Mouse (Mus musculus) skeletal muscle tissue, adult 2 months (tissue): ENCODE measurements at regions not wholly inside any gene's neighbourhood (a gene's known extent, or its start where the extent isn't known, plus 50 kb on each side); places are given as distances from the start of the nearest gene placed in this dataset.
"Not testable (repeated sequence)": the region's sequence is repeated elsewhere in the genome, so short reads cannot be mapped to it uniquely, and the experiment has no call there.

Source experiments
- DNase-seq: peaks from one replicate; pipeline ENCODE4 v3.0.0-alpha.2; 2012; ENCODE audit warnings: low read depth, low spot score

DNA sequence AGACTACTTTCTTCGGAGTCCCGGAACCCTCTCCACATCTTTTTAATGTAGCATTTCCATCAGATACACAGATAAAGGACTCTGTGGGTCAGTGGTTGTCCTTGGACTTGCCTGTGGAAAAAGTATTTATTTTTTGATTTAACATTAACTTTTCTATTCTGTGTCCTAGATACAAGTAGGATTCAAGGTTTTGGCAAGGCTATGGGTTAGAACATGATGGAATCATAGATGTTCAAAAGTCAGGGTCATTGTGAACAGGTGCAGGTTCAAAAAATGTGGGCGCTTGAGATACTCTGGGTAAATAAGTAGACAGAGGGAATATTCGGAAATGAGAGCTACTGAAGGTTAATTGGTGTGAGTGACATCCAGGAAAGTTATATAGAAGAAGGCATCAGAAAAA lies 347.7 kb downstream of the Cypt12 start:
- no peak for DNase-seq

DNA sequence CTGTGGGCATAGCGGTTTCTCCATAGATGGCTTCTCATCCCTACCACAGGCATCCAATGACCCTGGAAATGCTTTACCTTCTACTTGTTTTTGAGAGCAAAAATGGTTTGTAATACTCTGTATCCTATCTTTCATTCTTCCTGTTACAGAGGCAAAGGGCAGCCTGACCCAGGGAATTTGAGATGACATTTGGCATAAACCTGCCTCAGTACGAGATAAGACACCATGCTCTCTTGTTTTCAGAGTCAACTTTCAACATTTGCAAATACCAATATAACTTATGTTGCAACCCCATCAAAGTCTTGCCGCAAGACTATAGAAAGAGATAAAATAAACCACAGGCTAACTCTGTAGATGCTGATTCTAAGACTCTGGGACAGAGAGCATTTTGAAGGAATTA lies 350.5 kb downstream of the Cypt12 start:
- DNase-seq, result no peak

DNA sequence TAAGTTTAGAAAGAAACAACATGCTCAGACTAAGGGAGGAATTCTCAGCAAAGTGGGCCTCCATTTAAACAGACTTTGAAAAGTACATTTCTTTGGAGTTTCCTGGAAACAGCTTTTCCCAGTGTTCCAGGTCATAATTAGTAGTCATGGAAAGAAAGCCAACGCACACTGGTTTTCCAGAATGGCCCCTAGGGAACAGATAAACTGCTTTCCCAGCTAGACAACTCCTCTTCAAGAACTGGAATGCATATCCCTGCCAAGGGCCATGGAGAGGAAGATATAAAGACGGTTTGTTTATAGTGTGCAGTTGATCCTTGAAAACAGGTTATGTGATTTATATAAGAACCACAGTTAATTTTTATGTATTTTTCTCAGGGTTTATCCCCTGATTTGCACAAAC lies 351.3 kb downstream of the Cypt12 start:
- peak; percentile 42 for DNase-seq

DNA sequence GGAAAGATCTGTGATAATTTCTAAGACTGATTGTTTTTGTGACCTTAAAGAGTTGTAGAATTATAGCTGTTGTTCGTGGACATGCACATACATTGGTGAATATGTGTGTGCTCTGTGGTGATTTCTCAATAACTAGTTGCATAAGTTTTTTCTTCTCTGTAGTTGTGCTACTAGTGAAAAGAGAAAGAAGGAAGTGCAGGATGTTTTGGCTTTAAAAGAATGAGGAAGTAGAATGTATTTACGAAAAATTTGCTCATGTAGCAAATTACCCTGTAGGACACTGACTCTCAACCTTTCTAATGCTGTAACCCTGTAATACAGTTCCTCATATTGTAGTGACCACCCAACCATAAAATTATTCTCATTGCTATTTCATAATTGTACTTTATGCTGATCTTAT lies 371.2 kb downstream of the Cypt12 start:
- DNase-seq, result peak; percentile 4

DNA sequence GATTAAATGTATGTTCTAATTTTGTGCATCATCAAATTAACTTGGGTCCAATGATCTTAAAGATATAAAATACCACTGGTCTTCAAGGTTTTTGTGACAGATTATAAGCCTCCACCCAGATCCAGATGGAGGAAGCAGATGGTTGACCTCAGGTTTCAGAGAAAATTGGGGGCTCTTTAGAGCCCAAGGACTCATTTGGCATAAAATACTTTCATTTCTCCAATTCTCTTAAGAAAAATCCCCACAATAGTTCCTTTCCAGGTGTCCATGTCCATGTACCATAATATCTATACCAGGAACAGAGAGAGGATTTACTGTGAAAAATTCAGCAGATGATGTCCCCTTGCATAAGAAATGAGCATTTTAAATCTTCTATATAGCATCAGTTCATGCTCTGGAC lies 385.0 kb downstream of the Cypt12 start:
- DNase-seq, result no peak

DNA sequence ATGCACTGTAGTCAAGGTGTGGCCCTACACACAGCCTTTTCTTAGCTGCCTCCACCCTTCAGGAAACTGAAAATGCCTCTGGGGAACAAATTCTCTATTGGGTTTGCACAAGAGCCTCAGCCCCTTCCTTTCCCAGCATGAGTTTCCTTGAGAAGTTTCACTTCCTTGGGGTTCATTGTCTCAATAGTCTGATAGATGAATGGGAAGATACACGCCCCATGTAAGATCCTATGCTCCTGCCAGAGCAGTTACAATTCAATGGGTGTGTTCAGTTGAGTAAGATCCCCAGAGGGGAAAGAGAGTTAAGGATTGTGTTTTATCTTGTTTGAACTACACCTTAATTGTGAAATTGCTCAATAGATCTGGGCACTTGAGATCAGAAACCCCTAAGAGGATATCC lies 391.0 kb downstream of the Cypt12 start:
- DNase-seq, result peak; percentile 4

DNA sequence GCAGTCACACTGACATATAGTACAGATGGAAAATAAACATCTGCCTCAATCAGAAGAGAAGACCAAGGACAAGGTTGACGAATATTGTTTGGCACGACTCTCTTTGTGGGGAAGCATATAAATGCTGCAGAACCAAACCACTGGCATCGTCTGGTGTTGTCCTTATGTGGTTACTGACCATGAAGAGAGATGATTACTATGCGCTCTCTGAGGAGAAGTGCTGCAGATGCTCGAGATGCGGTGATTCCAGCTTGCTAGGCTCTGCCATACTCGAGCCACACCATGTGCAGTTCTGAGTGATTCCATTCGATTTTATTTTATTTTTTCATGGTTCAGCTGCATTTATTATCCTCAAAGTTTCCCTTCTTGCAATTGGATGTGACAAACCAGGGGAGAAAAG lies 393.5 kb downstream of the Cypt12 start:
- DNase-seq, result no peak

DNA sequence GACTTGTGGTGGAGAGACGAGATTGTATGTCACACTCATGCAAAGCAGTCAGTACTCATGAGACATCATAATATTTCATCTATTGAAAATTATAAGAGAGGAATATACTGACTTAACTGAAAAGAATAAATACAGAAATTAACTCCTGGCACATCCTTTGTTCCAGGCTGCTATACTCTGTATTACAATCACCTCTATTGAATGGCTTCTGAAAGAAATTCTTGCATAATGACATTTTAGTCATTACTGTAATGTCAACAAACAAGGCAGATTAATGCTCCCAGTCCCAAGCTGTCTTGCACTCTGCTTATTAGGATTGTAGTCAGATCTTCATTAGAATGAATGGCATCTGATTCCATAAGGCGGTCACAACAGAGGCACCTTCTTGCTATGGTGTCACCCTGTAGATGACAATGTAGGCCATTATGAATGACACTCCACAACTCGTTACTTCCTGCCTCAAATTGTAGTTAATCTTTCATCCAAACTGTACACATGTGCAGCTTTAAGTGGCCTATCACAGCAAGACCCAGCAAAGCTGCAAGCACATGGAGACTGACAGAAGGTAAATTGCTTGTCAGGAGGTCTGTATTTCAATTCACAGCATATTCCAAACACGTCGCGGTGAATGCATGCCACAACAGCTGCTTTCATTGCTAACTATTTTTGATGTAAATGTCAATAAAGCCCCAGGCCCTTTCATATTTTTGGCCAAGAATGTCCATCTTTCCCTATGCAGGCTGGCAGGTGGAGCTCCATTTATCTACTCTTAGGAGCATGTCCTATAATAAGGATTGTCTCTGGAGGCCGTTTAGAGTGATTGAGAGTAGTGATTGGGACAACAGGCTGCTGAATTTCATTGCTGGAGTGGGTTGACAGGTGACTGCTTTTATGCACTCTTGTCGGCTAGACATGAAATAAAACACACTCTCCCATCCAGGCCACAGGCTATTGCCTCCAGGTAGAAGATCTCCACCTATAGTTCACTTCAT lies 430.1 kb downstream of the Cypt12 start:
- DNase-seq, result no peak

DNA sequence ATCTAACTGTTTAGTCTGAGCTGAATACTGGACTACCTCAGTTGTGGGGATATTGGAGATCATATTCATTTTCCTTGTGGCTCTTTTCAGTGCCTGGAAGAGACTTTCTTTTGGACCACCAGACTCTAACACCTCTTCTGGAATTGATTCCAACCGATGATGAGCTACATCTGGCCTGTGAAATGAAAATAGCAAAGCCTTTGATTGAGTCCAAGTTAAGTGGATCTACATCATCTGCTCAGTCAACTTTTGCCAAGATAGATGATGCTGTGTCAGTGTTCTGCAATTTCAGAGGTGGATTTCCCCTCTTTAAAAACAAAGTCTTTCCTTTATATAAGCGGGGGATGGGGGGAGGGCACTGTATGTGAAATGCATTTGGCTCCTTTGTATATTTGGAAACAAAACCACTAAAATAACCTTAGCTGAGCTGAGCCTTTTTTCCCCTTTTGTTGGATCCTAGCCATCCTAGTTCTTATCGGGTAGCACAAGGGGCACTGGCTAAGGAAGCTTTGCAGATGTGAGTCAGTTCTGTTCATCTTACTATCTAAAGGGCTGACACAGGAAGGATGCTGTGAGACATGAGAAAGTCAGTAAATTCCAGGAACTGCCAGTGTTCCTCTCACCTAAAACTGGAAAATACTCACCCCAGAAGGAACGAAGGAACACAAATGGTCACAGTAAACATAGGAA lies 473.8 kb downstream of the Cypt12 start:
- no peak for DNase-seq

DNA sequence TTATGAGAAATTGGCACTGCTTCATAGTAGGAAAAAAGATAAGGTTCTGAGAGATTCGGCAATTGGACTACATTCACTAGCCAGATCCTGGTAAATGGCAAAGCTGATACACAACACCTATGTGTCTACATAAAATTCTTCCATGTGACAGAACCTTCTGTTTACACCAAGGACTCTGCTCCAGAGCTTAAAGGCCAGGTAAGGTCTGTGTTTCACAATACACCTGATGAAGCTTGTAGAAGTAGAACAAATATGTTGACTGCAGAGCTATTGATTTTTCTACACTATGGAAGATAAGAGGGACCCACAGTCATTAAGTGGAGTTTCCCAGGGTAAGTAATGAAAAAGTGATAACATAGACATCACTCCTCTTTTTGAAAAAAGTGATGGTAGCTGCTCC lies 480.7 kb downstream of the Cypt12 start:
- DNase-seq, result no peak

DNA sequence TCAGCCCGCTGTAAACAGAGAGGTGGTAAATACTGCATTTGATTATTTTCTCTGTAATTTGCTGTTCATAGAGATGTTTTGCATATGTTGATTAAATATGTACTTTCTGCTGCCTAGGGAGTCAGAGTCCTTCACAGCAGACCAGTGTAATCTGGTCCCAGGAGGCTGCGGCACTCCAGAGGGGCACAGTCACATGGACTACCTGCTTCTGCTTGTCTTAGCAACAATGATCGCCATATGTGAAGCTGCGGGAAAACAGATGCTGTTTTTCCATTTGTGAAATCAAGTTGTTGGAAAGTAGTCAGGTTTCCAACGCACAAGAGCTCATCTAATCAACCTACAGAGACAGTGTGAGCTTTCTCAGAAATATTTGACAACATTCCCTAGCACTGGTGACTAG lies 490.6 kb downstream of the Cypt12 start:
- DNase-seq, result no peak

DNA sequence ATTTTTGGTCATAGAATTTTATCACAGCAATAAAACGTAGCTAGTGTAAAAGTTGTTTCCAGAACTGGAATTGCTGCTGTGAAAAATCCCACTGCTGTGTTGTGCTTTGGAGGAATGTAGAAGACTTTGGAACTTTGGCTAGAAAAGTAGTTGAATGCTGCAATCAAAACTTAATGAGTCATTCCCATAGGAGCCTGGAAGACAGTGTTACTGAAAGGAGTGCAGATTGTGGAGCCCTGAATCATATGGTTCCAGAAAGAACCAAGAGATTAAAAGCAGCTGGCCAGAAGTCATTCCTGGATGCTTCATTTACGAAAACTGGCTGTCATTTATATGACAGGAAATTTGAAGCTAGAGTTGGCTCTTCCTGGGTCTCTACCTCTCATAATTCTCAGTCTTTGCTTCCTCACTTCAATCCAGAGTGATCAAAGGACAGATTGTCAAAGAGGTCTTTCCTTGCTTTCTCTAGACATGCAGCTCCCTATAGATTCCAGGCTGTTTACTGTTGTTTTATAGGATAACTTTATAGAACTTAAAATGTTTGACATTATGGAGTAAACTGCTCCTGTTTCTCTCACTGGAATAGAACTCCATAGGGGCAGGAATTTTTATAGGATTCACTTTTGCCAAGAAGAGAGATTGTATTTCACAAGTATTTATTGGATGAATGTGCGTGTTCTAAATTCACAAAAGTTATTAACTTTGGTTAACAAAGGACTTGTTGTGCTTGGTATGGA lies 504.2 kb downstream of the Cypt12 start:
- DNase-seq, result peak; percentile 13

DNA sequence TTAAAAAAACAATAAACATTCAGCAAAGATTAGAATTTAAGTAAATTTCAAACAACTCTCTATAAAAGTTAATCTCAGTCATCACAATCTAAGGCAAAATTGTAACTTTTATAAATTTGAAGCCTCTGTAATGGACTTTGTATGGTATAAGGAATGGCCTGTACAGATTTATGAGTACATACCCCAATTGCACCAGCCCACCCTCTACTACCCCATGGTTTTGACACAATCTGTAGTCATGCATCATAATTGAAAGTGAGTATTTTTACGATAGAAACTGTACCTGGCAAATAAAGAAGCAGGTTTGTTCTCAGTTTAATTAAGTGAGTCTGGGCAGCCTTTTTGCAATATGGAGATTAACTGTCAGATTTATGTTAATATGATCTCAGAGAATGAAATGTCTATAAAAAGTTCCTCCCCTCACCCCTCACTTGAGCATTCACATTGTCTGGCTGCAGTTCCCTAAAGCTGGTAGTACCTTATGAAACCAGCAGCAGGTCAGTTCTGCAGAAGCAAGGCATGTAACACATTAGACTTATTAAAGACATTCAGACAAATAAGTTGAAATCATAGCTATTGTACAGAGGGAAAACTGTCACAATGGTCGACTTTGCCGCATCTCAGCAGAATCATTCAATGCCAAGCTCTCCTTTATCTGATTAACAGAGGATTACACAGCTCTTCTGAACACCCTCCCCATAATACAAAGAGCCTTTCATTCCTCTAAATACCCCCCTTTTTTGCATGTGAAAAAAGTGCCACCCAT lies 505.2 kb downstream of the Cypt12 start:
- DNase-seq, result no peak

DNA sequence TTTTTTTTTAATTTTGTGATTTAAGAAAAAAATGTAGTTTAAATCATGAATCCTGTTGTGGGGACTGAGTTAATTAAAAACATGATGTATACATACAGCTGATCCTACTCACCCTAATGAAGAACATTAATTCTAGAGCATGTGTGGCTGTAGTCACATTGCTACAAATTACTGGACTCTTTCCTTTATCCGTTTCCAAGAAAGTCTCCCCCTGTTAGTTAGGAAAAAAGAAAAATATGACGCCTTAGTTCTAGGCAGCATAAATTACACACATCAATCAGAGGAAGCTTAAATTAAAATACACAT lies 505.7 kb downstream of the Cypt12 start:
- DNase-seq, result no peak

DNA sequence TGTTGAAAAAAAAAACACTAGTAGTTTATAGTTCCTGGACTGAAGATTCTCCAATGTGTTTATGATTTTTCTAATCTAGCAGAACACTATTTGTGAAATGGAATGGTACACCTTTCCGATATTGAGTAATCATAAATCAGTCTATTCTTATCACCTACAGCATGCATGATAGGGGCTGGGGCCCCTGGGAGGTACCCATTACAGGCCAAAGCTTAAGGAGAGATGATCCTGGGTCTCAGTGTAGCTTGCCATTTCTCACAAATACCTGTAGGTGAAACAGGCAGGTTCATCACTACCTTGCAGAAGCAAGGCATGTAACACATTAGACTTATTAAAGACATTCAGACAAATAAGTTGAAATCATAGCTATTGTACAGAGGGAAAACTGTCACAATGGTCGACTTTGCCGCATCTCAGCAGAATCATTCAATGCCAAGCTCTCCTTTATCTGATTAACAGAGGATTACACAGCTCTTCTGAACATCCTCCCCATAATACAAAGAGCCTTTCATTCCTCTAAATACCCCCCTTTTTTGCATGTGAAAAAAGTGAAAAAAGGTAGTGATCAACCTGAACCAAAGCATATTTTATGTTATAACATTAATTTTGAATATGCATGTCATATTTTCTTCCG lies 506.5 kb downstream of the Cypt12 start:
- not testable (repeated sequence) for DNase-seq

DNA sequence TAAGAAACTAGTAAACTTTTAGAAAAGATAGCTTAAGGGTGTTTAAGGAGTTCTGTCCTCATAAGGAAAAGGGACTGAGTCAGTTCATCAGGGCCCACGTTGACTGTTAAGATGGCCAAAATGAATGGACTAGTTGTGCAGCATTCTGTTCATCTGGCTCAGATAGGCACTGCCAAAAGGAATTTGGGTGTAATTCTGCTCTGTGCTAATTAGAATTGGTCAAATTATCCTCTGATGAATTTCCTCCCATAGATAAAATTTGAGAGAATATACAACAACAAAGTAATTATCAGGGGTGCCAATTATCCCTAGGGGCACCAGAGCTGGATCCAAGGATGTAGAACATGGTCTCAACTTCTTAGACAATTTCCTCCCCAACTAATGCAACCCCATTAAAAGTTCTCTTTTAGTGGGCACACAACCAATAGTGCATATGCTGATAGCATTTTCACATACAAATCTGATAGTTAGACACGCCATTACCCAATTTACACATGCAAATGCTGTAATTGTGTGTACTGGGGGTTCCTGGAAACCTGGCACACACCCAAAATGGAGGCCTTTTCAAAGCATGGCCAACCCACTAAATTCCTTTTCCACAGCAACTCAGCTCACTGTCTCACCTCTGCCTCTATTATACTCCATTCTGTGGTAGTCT lies 508.0 kb downstream of the Cypt12 start:
- no peak for DNase-seq

DNA sequence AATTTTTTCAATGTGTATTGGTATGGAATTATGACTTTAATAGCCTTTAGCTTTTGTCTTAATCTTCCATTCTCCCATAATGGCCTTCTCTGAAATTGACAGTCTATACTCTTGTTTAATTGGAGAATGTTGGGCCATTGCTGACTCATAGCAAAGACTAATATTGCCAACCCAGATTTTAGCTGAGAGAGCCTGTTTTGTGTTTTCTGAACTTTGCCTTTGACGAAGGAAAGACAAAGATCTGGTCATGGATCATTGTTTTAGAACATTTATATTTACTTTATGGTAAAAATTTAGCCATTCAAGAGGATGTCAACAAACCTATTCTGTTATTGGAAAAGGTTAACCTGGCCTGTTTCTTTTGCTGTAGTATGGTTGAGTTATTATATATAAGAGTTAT lies 512.1 kb downstream of the Cypt12 start:
- DNase-seq, result no peak

DNA sequence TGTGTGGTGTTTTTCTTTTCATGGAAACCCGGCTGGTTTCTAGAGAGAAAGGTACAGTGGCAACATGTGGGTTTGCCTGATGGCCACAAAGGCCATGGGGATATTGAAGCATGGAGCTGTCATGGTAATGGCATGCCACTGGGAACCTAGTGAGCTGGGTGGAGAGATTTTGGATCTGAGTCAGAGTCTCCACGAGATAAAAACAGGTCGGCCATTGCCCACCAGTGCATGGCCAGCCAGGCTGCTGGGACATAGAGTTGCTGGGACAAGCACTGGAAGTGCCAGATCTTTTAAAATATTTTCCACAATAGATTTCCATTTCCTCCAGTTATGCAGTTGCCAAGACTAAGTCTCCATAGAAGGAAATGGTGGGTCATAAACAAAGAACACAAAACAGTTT lies 523.6 kb downstream of the Cypt12 start:
- DNase-seq, result no peak

DNA sequence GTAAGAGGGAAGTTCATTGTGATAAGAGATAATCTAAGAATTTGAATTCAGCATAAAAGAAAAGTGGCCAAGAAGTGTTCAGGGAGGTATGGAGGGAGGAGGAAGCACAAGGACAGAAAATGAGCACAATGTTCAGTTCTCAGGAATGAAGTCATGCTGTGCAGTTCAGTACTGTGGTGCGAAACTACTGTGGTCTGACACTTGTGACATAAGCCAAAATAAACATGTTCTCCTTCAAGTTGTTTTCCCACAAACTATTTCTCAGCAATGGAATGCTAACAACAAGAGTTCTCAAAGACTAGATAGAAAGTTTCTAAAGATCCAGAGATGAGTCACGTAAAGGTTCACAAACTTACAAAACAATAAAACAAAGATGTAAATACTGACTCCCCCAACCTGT lies 531.3 kb downstream of the Cypt12 start:
- no peak for DNase-seq

DNA sequence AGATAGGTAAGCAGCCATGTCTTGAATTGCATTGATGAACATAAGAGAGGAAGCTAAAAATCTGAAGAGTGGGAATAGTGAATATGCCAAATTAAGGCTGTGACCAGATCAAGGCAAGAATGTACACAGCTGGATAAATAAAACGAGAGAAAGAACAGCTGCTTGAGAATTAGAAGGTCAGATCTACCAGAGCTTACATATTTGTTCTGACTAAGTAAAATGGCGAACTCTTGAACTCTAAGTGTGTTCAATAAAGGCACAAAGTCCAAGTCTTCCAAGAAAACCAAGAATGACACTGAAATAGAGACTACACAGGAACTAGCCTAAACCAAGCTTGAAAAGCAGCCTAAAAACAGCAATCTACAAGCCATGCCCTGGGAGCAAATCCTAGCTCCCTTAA lies 533.8 kb downstream of the Cypt12 start:
- DNase-seq, result no peak

DNA sequence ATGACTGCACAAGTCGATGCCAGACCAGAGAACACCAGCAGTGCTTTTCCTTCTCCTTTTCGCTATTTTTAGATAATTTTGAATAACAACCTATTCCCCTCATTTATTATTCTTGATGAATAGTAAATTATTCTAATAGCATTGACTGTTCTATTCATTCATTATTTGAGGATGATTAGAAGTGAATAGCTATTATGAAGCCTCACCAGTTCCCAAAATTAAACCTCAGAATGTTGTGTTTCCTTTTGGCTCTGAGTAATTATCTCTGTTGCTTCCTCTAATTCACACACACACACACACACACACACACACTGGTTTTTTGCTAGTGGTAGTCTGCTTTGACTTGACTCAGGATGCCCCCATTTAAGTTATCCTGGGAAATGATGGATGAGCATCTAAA lies 540.7 kb downstream of the Cypt12 start:
- no peak for DNase-seq
